Mouse (Mus musculus) forebrain, embryonic 16.5 days (tissue): ENCODE measurements around the gene Gm45062. TPM values are rescaled to one million over a fixed set of nuclear protein-coding genes. Genes with fewer than 3 reads are reported as not detected.

Source experiments
- ATAC-seq: fragments of 200-750 bp; cut with Nextera tagmentation; 2 replicates; pipeline ENCODE4 v1.8.0; 2017; ENCODE audit warnings: mild to moderate bottlenecking, moderate library complexity
- H3K27ac ChIP-seq: fragments of 300-500 bp; sonication (generic); 2 replicates; pipeline ENCODE4 v1.5.1; 2014; ENCODE audit warnings: low read length, control low read depth
- H3K27me3 ChIP-seq: fragments of 300-500 bp; sonication (generic); replicated peaks from 2 replicates; pipeline ENCODE4 v1.6.1; 2014; ENCODE audit warnings: low read length; ENCODE audit not compliant: control insufficient read depth, insufficient read depth
- H3K36me3 ChIP-seq: fragments of 300-500 bp; sonication (generic); 2 replicates; pipeline ENCODE4 v1.6.1; 2014; ENCODE audit not compliant: control insufficient read depth, insufficient read depth
- H3K4me1 ChIP-seq: fragments of 300-500 bp; sonication (generic); replicated peaks from 2 replicates; pipeline ENCODE4 v1.6.1; 2014; ENCODE audit warnings: low read length; ENCODE audit not compliant: control insufficient read depth, insufficient read depth
- H3K4me2 ChIP-seq: fragments of 300-500 bp; sonication (generic); 2 replicates; pipeline ENCODE4 v1.6.1; 2014; ENCODE audit warnings: mild to moderate bottlenecking, low read length, control low read depth
- H3K4me3 ChIP-seq: fragments of 300-500 bp; sonication (generic); replicated peaks from 2 replicates; pipeline ENCODE4 v1.5.1; 2014; ENCODE audit warnings: mild to moderate bottlenecking, low read length, control low read depth
- H3K9ac ChIP-seq: fragments of 300-500 bp; sonication (generic); replicated peaks from 2 replicates; pipeline ENCODE4 v1.6.1; 2014; ENCODE audit warnings: low read depth, low read length, control low read depth
- H3K9me3 ChIP-seq: fragments of 300-500 bp; sonication (generic); 2 replicates; pipeline ENCODE4 v1.6.1; 2016; ENCODE audit warnings: low read length; ENCODE audit not compliant: control insufficient read depth
- WGBS: fragments of 180-500 bp; shearing (Covaris S2); extraction: QIAGEN DNeasy Blood & Tissue Kit; methylation state at CpG from one replicate; pipeline ENCODE4 v1.1.7; 2014; 5-methylcytosine and 5-hydroxymethylcytosine counted together
- polyA plus RNA-seq: library from polyadenylated mRNA; unstranded; fragments of >200 nt; fragmentation: Nextera tagmentation; extraction: Ambion mirVana; gene quantifications from 2 replicates; pipeline ENCODE4 v1.2.1, GENCODE M21; 2015

The Gm45062 gene
- polyA plus RNA-seq, 1 experiment from 2014 or later, result 24.3 TPM

DNA sequence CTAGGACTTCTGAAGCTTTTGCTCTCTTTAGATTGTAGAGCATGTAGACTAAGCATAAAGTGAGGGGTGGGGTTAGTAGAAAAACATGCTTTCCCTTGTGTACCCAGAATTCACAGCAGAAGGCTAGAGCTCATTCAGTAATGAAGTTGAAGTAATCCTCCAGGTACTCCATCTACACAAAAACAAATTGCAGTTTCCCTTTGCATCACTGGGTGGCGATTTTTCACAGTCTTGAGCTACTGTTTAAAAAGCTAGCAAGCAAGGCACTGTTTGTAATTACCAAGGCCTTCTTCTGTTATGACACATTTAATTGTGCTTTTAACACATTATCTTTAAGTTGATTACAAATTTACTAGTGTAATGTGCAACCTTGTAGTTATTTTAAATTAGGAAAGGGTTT lies 15.8 kb downstream of the Gm45062 start:
- 7% methylated on average over 1 of the region's 1 CpGs for WGBS
- ATAC-seq, result peak; percentile 84
- Histone ChIP-seq H3K4me3 (no peak overlapping the region), H3K27ac (no peak overlapping the region), H3K9ac (no peak overlapping the region), H3K4me2 (no peak overlapping the region), H3K27me3 (no peaks in the 10 kb centered on the region), H3K4me1 (no peaks in the 10 kb centered on the region; the same call in 1 of the 2 replicates), H3K9me3 (0 out of 2 replicates have a peak, but pooled peaks cover 2% of the 10 kb centered on the region), H3K36me3 (no peaks in the 10 kb centered on the region)

DNA sequence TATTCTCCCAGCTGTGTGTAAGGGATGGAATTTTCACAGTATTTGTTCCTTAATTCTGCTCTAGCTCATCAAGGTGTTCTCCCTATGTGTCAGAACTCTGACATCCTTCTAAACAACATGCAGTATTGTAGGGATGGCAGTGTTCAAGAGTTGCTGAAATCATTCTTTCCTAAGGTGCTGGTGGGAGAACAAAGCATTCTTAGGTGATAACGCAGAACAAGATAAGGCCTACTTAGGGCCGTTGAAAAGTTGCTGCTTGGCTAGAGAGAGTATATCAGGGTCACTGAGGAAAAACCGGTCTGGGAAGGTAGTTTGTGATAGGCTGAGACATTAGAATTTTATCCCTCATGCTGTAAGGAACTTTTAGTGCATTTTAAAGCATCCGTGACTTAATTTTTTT lies 17.2 kb downstream of the Gm45062 start:
- Histone ChIP-seq H3K27ac (no peak overlapping the region), H3K9me3 (0 out of 2 replicates have a peak, but pooled peaks cover 2% of the 10 kb centered on the region), H3K4me1 (no peaks in the 10 kb centered on the region; the same call in 1 of the 2 replicates), H3K27me3 (no peaks in the 10 kb centered on the region), H3K9ac (no peak overlapping the region), H3K36me3 (no peaks in the 10 kb centered on the region), H3K4me2 (no peak overlapping the region), H3K4me3 (no peak overlapping the region)
- WGBS, result 90% methylated on average over 4 of the region's 4 CpGs
- ATAC-seq, result no peak

- Histone ChIP-seq H3K36me3 (no peaks in the 10 kb centered on the region), H3K4me3 (no peak overlapping the region), H3K27me3 (no peaks in the 10 kb centered on the region), H3K9me3 (0 out of 2 replicates have a peak, but pooled peaks cover 2% of the 10 kb centered on the region), H3K4me2 (no peak overlapping the region), H3K4me1 (no peaks in the 10 kb centered on the region; the same call in 1 of the 2 replicates), H3K9ac (no peak overlapping the region), H3K27ac (no peak overlapping the region)
- WGBS, result 82% methylated on average over 5 of the region's 5 CpGs
- no peak for ATAC-seq
Measured at GRCm38 (mm10) chr6:8278426-8279002, 19.3 kb downstream of the Gm45062 start.

DNA sequence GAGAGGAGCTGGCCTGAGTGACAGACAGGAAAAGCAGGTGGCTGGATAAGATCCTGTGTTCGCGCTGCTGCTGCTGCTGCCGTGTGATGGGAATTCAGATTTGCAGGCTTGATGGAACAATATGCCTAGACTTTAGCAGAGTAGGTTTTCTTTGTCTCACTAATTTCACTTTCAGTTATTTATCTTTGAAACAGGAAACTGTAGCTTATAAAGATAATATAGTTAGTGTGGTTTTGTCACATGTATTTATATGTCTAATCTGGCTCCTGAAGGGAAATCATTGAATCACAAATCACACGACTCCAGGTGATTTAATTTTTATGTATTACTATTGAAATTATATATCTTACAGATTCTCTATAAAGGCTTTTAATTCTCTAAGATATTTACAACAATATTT lies 24.0 kb downstream of the Gm45062 start:
- no peak for ATAC-seq
- no peak overlapping the region for H3K4me3 ChIP-seq
- 0 out of 2 replicates have a peak, but pooled peaks cover 2% of the 10 kb centered on the region for H3K9me3 ChIP-seq
- no peak overlapping the region for H3K4me2 ChIP-seq
- no peak overlapping the region for H3K27ac ChIP-seq
- no peaks in the 10 kb centered on the region for H3K4me1 ChIP-seq
- H3K9ac ChIP-seq, result no peak overlapping the region
- no peaks in the 10 kb centered on the region for H3K27me3 ChIP-seq
- H3K36me3 ChIP-seq, result no peaks in the 10 kb centered on the region
- WGBS, result 72% methylated on average over 4 of the region's 4 CpGs

- Histone ChIP-seq H3K9me3 (no peaks in the 10 kb centered on the region), H3K9ac (no peak overlapping the region), H3K4me2 (no peak overlapping the region), H3K4me1 (no peaks in the 10 kb centered on the region), H3K4me3 (no peak overlapping the region), H3K27ac (no peak overlapping the region), H3K36me3 (no peaks in the 10 kb centered on the region), H3K27me3 (no peaks in the 10 kb centered on the region)
- no peak for ATAC-seq
- WGBS, result 65% methylated on average over 3 of the region's 3 CpGs
Measured at GRCm38 (mm10) chr6:8285401-8285960, 26.2 kb downstream of the Gm45062 start.

DNA sequence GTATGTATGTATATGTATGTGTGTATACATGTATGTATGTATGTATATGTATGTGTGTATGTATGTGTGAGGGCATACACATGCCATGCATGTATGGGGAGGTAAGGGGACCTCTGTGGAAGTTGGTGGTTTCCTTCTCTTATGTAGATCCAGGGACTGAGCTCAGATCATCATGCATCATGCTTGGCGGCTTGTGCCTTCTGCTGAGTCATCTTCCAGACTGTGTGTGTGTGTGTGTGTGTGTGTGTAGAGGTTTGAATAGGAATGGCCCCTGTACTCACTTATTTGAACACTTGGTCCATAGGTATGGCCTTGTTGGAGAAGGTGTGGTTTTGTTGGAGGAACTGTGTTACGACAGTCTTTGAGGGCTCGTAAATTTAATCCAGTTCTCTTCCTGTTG lies 26.9 kb downstream of the Gm45062 start:
- no peak overlapping the region for H3K27ac ChIP-seq
- no peaks in the 10 kb centered on the region for H3K36me3 ChIP-seq
- H3K4me3 ChIP-seq, result no peak overlapping the region
- H3K4me2 ChIP-seq, result no peak overlapping the region
- WGBS, result 98% methylated on average over 3 of the region's 3 CpGs
- no peaks in the 10 kb centered on the region for H3K4me1 ChIP-seq
- ATAC-seq, result no peak
- no peak overlapping the region for H3K9ac ChIP-seq
- no peaks in the 10 kb centered on the region for H3K9me3 ChIP-seq
- no peaks in the 10 kb centered on the region for H3K27me3 ChIP-seq

- H3K27ac ChIP-seq, result no peak overlapping the region
- no peaks in the 10 kb centered on the region for H3K36me3 ChIP-seq
- 71% methylated on average over 4 of the region's 4 CpGs for WGBS
- no peaks in the 10 kb centered on the region for H3K27me3 ChIP-seq
- peaks cover 1% of the 10 kb centered on the region; the same call in 1 of the 2 replicates for H3K4me1 ChIP-seq
- H3K9me3 ChIP-seq, result no peaks in the 10 kb centered on the region
- H3K4me3 ChIP-seq, result no peak overlapping the region
- no peak for ATAC-seq
- H3K9ac ChIP-seq, result no peak overlapping the region
- H3K4me2 ChIP-seq, result no peak overlapping the region
Measured at GRCm38 (mm10) chr6:8288755-8289580, 29.7 kb downstream of the Gm45062 start.

DNA sequence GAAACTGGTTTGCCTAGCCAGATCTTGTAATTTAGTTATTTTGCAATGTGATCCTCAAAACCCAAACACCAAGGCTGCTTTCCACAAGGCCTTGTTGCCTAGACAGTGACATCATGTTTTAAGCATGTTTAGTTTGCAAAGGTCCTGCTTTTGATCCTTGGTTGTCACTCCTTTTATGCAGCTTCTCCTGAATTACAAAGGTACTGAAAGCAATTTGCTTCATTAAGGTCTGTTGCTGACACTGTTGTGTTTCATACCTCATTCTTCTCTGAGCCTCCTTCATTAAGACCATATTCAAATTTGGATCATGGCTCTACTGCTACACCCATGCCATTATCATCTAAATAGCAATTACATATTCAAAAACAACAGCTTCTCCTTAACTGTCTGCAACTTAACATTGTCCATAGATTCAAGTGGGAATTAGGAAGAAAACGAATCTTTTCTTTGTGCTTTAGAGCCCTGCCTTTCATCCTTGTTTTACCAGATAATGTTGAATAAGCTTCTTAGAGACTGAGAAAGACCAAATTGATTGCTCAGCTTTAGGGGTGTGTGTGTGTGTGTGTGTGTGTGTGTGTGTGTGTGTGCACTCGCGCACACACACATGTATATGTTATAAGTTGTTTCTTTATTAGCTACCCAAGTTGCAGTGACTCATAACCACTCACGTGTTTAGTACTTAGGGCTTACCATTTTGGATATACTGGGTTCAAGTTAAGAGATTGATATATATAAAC lies 35.0 kb downstream of the Gm45062 start:
- peak; percentile 90 for ATAC-seq
- peak overlapping the region; percentile 58 for H3K27ac ChIP-seq

More for the DNA sequence above, 35.0 kb downstream of the Gm45062 start:
- Histone ChIP-seq H3K9me3 (no peaks in the 10 kb centered on the region), H3K27me3 (no peaks in the 10 kb centered on the region), H3K4me2 (no peak overlapping the region), H3K4me1 (peaks cover 4% of the 10 kb centered on the region; the same call in 1 of the 2 replicates), H3K4me3 (no peak overlapping the region), H3K9ac (no peak overlapping the region), H3K36me3 (no peaks in the 10 kb centered on the region)
- WGBS, result 15% methylated on average over 4 of the region's 4 CpGs
